Comparison of ENCODE assay signal across 22 mouse cellular contexts in genomic region chr11:95087301-95088228, GRCm38 (mm10). TPM values are rescaled to one million over a fixed set of nuclear protein-coding genes. Genes with fewer than 3 reads are reported as not detected.
A peak's percentile ranks its signal among the peaks of the same experiment; 100 is the strongest.
DNase-seq lines count a peak whose midpoint lies in the region; ATAC-seq and TF ChIP-seq lines count a peak whose summit lies in the region.
"Had no signal": no experiment of that assay in that cellular context is flagged by ENCODE, and none has a peak within 500 bp of the region (broad histone marks: within the 10 kb centered on the region; RNA-seq: fewer than 3 reads in every experiment).

No protein-coding gene starts in this region.

- no peak overlapping the region for H3K9ac ChIP-seq in lung, embryonic 14.5 days
- no peak overlapping the region for H3K9ac ChIP-seq in stomach, embryonic 15.5 days
- no peak overlapping the region for H3K9ac ChIP-seq in forebrain, postnatal 0 days
- H3K9ac ChIP-seq: forebrain, embryonic 15.5 days; hindbrain, embryonic 13.5 days; liver, embryonic 15.5 days had no signal

- no peaks in the 10 kb centered on the region for H3K27me3 ChIP-seq in lung, embryonic 14.5 days (ENCODE audit: insufficient read depth, low read length)
- no peaks in the 10 kb centered on the region for H3K27me3 ChIP-seq in embryonic facial prominence, embryonic 10.5 days (replicated peaks; ENCODE audit: low read depth, poor library complexity, severe bottlenecking)
- no peaks in the 10 kb centered on the region for H3K27me3 ChIP-seq in stomach, embryonic 15.5 days (replicated peaks)
- H3K27me3 ChIP-seq in forebrain, postnatal 0 days (ENCODE audit: insufficient read depth, low read length): no peaks in the 10 kb centered on the region
- H3K27me3 ChIP-seq: forebrain, embryonic 15.5 days; hindbrain, embryonic 13.5 days had no signal

- H3K36me3 ChIP-seq in lung, embryonic 14.5 days (ENCODE audit: insufficient read depth): no peaks in the 10 kb centered on the region
- H3K36me3 ChIP-seq in embryonic facial prominence, embryonic 10.5 days (replicated peaks): no peaks in the 10 kb centered on the region
- H3K36me3 ChIP-seq in stomach, embryonic 15.5 days: no peaks in the 10 kb centered on the region
- H3K36me3 ChIP-seq in forebrain, postnatal 0 days (ENCODE audit: insufficient read depth): no peaks in the 10 kb centered on the region
- H3K36me3 ChIP-seq: forebrain, embryonic 15.5 days; G1E; hindbrain, embryonic 13.5 days; liver, embryonic 15.5 days had no signal

- H3K4me1 ChIP-seq in lung, embryonic 14.5 days (ENCODE audit: insufficient read depth): peaks cover 22% of the 10 kb centered on the region
- H3K4me1 ChIP-seq in lung, adult 2 months (ENCODE audit: control insufficient read depth, insufficient read depth, low read length): peaks cover 37% of the 10 kb centered on the region
- H3K4me1 ChIP-seq in embryonic facial prominence, embryonic 10.5 days: peaks cover 54% of the 10 kb centered on the region
- H3K4me1 ChIP-seq in stomach, embryonic 15.5 days: peaks cover 17% of the 10 kb centered on the region; the same call in 1 of the 2 replicates
- no peaks in the 10 kb centered on the region for H3K4me1 ChIP-seq in forebrain, postnatal 0 days (ENCODE audit: insufficient read depth)
- H3K4me1 ChIP-seq: forebrain, embryonic 15.5 days; hindbrain, embryonic 13.5 days had no signal

- peak overlapping the region; percentile 77; the same call in 1 of the 2 replicates for H3K27ac ChIP-seq in gastrocnemius, adult 2 months
- peak overlapping the region; percentile 63; the same call in 1 of the 2 replicates for H3K27ac ChIP-seq in lung, embryonic 14.5 days (ENCODE audit: low read depth)
- peak overlapping the region; percentile 8; the same call in 1 of the 2 replicates for H3K27ac ChIP-seq in embryonic facial prominence, embryonic 10.5 days (replicated peaks)
- peak overlapping the region; percentile 60 for H3K27ac ChIP-seq in stomach, embryonic 15.5 days
- no peak overlapping the region for H3K27ac ChIP-seq in forebrain, postnatal 0 days (ENCODE audit: low read depth, low read length)
- H3K27ac ChIP-seq: forebrain, embryonic 15.5 days; hindbrain, embryonic 13.5 days; liver, embryonic 15.5 days had no signal

- H3K9me3 ChIP-seq in lung, embryonic 14.5 days (ENCODE audit: low read depth, low read length): no peaks in the 10 kb centered on the region
- H3K9me3 ChIP-seq in embryonic facial prominence, embryonic 10.5 days: no peaks in the 10 kb centered on the region
- no peaks in the 10 kb centered on the region for H3K9me3 ChIP-seq in stomach, embryonic 15.5 days
- H3K9me3 ChIP-seq in forebrain, postnatal 0 days (ENCODE audit: low read length): no peaks in the 10 kb centered on the region
- H3K9me3 ChIP-seq: forebrain, embryonic 15.5 days; G1E; hindbrain, embryonic 13.5 days; liver, embryonic 15.5 days; megakaryocyte, embryonic 14.5 days had no signal

- WGBS in lung, embryonic 14.5 days: 46% methylated on average over 17 of the region's 17 CpGs
- 52% methylated on average over 17 of the region's 17 CpGs for WGBS in lung, adult 2 months
- 75% methylated on average over 17 of the region's 17 CpGs for WGBS in embryonic facial prominence, embryonic 10.5 days
- WGBS in stomach, embryonic 15.5 days: 50% methylated on average over 17 of the region's 17 CpGs
- WGBS in forebrain, postnatal 0 days: 68% methylated on average over 17 of the region's 17 CpGs

- TF ChIP-seq CTCF in gastrocnemius, adult 2 months (IDR thresholded peaks at IDR 0.05): no peak
- no peak for TF ChIP-seq CTCF in lung, embryonic 14.5 days (IDR thresholded peaks at IDR 0.05; ENCODE audit: low read depth)
- TF ChIP-seq CTCF in lung, adult 2 months (IDR thresholded peaks at IDR 0.05; ENCODE audit: insufficient read depth, low read length): no peak
- TF ChIP-seq CTCF in forebrain, postnatal 0 days (IDR thresholded peaks at IDR 0.05; ENCODE audit: low read depth): no peak

- intact Hi-C loops in gastrocnemius, adult 2 months (cut with DNase I): no loop called here

- ATAC-seq in lung, embryonic 14.5 days (ENCODE audit: insufficient read depth): no peak
- no peak for ATAC-seq in stomach, embryonic 15.5 days (ENCODE audit: insufficient read depth, low FRiP score, low read depth)
- ATAC-seq in forebrain, postnatal 0 days: no peak
- ATAC-seq: forebrain, embryonic 15.5 days had no signal

- no peak overlapping the region for H3K4me2 ChIP-seq in lung, embryonic 14.5 days
- no peak overlapping the region for H3K4me2 ChIP-seq in stomach, embryonic 15.5 days
- H3K4me2 ChIP-seq in forebrain, postnatal 0 days (ENCODE audit: low read depth): no peak overlapping the region
- H3K4me2 ChIP-seq: forebrain, embryonic 15.5 days; hindbrain, embryonic 13.5 days; liver, embryonic 15.5 days had no signal

- no peak for DNase-seq in gastrocnemius, adult 2 months
- DNase-seq in gastrocnemius, adult 8-10 months (ENCODE audit: low spot score in 2 of 2): no peak
- DNase-seq in lung, embryonic 14.5 days: no peak
- no peak for DNase-seq in lung, adult 2 months
- DNase-seq in embryonic facial prominence, embryonic 10.5 days (ENCODE audit: low spot score): no peak
- DNase-seq in forebrain, postnatal 0 days: no peak
- DNase-seq in layer of hippocampus, adult 9-10 months (ENCODE audit: low spot score): no peak
- DNase-seq: adrenal gland, postnatal 36 days; gastrocnemius, postnatal 14 days; kidney, postnatal 14 days; left cerebral cortex, postnatal 4 days; thymus, postnatal 14 days had no signal

- no peak for TF ChIP-seq POLR2A in lung, adult 2 months (IDR thresholded peaks at IDR 0.05; ENCODE audit: borderline replicate concordance, extremely low read depth, low read depth, low read length)

- H3K4me3 ChIP-seq in gastrocnemius, adult 2 months: no peak overlapping the region
- H3K4me3 ChIP-seq in lung, embryonic 14.5 days (ENCODE audit: low read depth, low read length): no peak overlapping the region
- no peak overlapping the region for H3K4me3 ChIP-seq in lung, adult 2 months (replicated peaks; ENCODE audit: extremely low read depth, low read depth, low read length)
- no peak overlapping the region for H3K4me3 ChIP-seq in embryonic facial prominence, embryonic 10.5 days
- H3K4me3 ChIP-seq in stomach, embryonic 15.5 days (replicated peaks): no peak overlapping the region
- no peak overlapping the region for H3K4me3 ChIP-seq in forebrain, postnatal 0 days (ENCODE audit: low read depth, low read length)
- H3K4me3 ChIP-seq: forebrain, embryonic 15.5 days; hindbrain, embryonic 13.5 days; liver, embryonic 15.5 days; megakaryocyte, embryonic 14.5 days had no signal

RNA-seq across cellular contexts. Expression of gene Itga3, which starts 11.0 kb away (rescaled TPM):
- total RNA-seq in gastrocnemius, adult 2 months (2021): 1 to 10 TPM; 4.3 to 5.2 TPM
- 1 to 10 TPM; 3.6 to 5.3 (median 4.1) TPM for total RNA-seq in gastrocnemius, adult 8-10 months (2022)
- 27.1 and 28.4 TPM in 2 replicates for polyA plus RNA-seq in lung, embryonic 14.5 days (2014; fragmentation: Nextera tagmentation; extraction: Ambion mirVana)
- polyA plus RNA-seq in lung, adult 2 months (2012; rRNA removed): 181 and 187 TPM in 2 replicates
- polyA plus RNA-seq in embryonic facial prominence, embryonic 10.5 days (2016; fragmentation: Nextera tagmentation; extraction: Ambion mirVana): 11.5 and 12.2 TPM in 2 replicates
- polyA plus RNA-seq in stomach, embryonic 15.5 days (2015; fragmentation: Nextera tagmentation; extraction: Ambion mirVana): 23.8 and 24.1 TPM in 2 replicates
- 12.3 and 23.5 TPM in 2 replicates for total RNA-seq in forebrain, postnatal 0 days (2014; rRNA removed)
- polyA plus RNA-seq in forebrain, postnatal 0 days (2015; fragmentation: Nextera tagmentation; extraction: Ambion mirVana): 5.2 and 7.4 TPM in 2 replicates
- polyA plus RNA-seq: G1E had no signal

RNA-seq across cellular contexts. Expression of gene Dlx3, which starts 32.4 kb away (rescaled TPM):
- total RNA-seq in gastrocnemius, adult 2 months (2021): not detected
- not detected for total RNA-seq in gastrocnemius, adult 8-10 months (2022)
- polyA plus RNA-seq in lung, embryonic 14.5 days (2014; fragmentation: Nextera tagmentation; extraction: Ambion mirVana): 0.11 and 0.18 TPM in 2 replicates
- polyA plus RNA-seq in lung, adult 2 months (2012; rRNA removed): 0.05 and 2.0 TPM in 2 replicates
- polyA plus RNA-seq in embryonic facial prominence, embryonic 10.5 days (2016; fragmentation: Nextera tagmentation; extraction: Ambion mirVana): 29.8 and 31.3 TPM in 2 replicates
- polyA plus RNA-seq in stomach, embryonic 15.5 days (2015; fragmentation: Nextera tagmentation; extraction: Ambion mirVana): 1.9 and 2.0 TPM in 2 replicates
- 0.14 TPM in 1 of 2 replicates, not detected in the other for total RNA-seq in forebrain, postnatal 0 days (2014; rRNA removed)
- polyA plus RNA-seq in forebrain, postnatal 0 days (2015; fragmentation: Nextera tagmentation; extraction: Ambion mirVana): not detected in 2 replicates
- total RNA-seq: adrenal gland, postnatal 36 days; common myeloid progenitor, adult 5-6 weeks; gastrocnemius, postnatal 14 days; layer of hippocampus, postnatal 25 days; left cerebral cortex, postnatal 4 days; monocyte, adult 5-6 weeks had no signal
- polyA plus RNA-seq: forebrain, embryonic 15.5 days; G1E; neural tube, embryonic 14.5 days had no signal

RNA-seq across cellular contexts. Expression of gene Pdk2, which starts 46.4 kb away (rescaled TPM):
- total RNA-seq in gastrocnemius, adult 2 months (2021): 100 to 1,000 TPM; 471 to 485 TPM
- total RNA-seq in gastrocnemius, adult 8-10 months (2022): 100 to 1,000 TPM; 484 to 519 (median 495) TPM
- 24.5 and 27.4 TPM in 2 replicates for polyA plus RNA-seq in lung, embryonic 14.5 days (2014; fragmentation: Nextera tagmentation; extraction: Ambion mirVana)
- polyA plus RNA-seq in lung, adult 2 months (2012; rRNA removed): 53.0 and 67.3 TPM in 2 replicates
- polyA plus RNA-seq in embryonic facial prominence, embryonic 10.5 days (2016; fragmentation: Nextera tagmentation; extraction: Ambion mirVana): 12.9 and 16.0 TPM in 2 replicates
- 30.2 and 35.1 TPM in 2 replicates for polyA plus RNA-seq in stomach, embryonic 15.5 days (2015; fragmentation: Nextera tagmentation; extraction: Ambion mirVana)
- 6.9 and 10.2 TPM in 2 replicates for total RNA-seq in forebrain, postnatal 0 days (2014; rRNA removed)
- polyA plus RNA-seq in forebrain, postnatal 0 days (2015; fragmentation: Nextera tagmentation; extraction: Ambion mirVana): 31.9 and 38.1 TPM in 2 replicates

RNA-seq across cellular contexts. Expression of gene Dlx4, which starts 58.5 kb away (rescaled TPM):
- total RNA-seq in gastrocnemius, adult 2 months (2021): not detected
- total RNA-seq in gastrocnemius, adult 8-10 months (2022): not detected
- 0.31 and 0.57 TPM in 2 replicates for polyA plus RNA-seq in lung, embryonic 14.5 days (2014; fragmentation: Nextera tagmentation; extraction: Ambion mirVana)
- 0.20 and 0.50 TPM in 2 replicates for polyA plus RNA-seq in lung, adult 2 months (2012; rRNA removed)
- 3.6 and 4.3 TPM in 2 replicates for polyA plus RNA-seq in embryonic facial prominence, embryonic 10.5 days (2016; fragmentation: Nextera tagmentation; extraction: Ambion mirVana)
- 0.46 and 0.58 TPM in 2 replicates for polyA plus RNA-seq in stomach, embryonic 15.5 days (2015; fragmentation: Nextera tagmentation; extraction: Ambion mirVana)
- total RNA-seq in forebrain, postnatal 0 days (2014; rRNA removed): 0.15 TPM in 1 of 2 replicates, not detected in the other
- polyA plus RNA-seq in forebrain, postnatal 0 days (2015; fragmentation: Nextera tagmentation; extraction: Ambion mirVana): 0.49 and 0.82 TPM in 2 replicates
- total RNA-seq: adrenal gland, postnatal 36 days; common myeloid progenitor, adult 5-6 weeks; gastrocnemius, postnatal 14 days; layer of hippocampus, postnatal 25 days; monocyte, adult 5-6 weeks had no signal
- polyA plus RNA-seq: forebrain, embryonic 15.5 days; G1E; hindbrain, embryonic 13.5 days; neural tube, embryonic 14.5 days had no signal

Comparison
In these comparisons a context has a peak if more than half of its experiments do, and no peak if none do; other contexts are left out.
1. RNA of gene Dlx3, which starts 32.4 kb away (polyA plus RNA-seq): 29.8 to 31.3 TPM in embryonic facial prominence, embryonic 10.5 days; 0.05 to 2.0 TPM in lung, adult 2 months, 1.9 to 2.0 TPM in stomach, embryonic 15.5 days, 0.11 to 0.18 TPM in lung, embryonic 14.5 days and not detected in forebrain, postnatal 0 days; every median in the first group is over 10 times any median in the second.